Mouse (Mus musculus) testis, adult 2 months (tissue): ENCODE measurements around the gene Spata21. TPM values are rescaled to one million over a fixed set of nuclear protein-coding genes. Genes with fewer than 3 reads are reported as not detected.

ENCODE experiments used
- H3K27ac ChIP-seq: fragments of 200-500 bp; 2 replicates; pipeline ENCODE4 v1.5.1; 2012; ENCODE audit warnings: low read depth, low read length; ENCODE audit not compliant: control insufficient read depth, insufficient read depth
- H3K27me3 ChIP-seq: fragments of 200-500 bp; 2 replicates; pipeline ENCODE4 v1.6.1; 2012; ENCODE audit warnings: mild to moderate bottlenecking, low read length, moderate library complexity; ENCODE audit not compliant: control insufficient read depth, insufficient read depth
- H3K36me3 ChIP-seq: fragments of 200-500 bp; 2 replicates; pipeline ENCODE4 v1.6.1; 2012; ENCODE audit warnings: mild to moderate bottlenecking, low read length; ENCODE audit not compliant: control insufficient read depth, insufficient read depth
- H3K4me1 ChIP-seq: fragments of 200-500 bp; 2 replicates; pipeline ENCODE4 v1.6.1; 2012; ENCODE audit warnings: low read length; ENCODE audit not compliant: control insufficient read depth, insufficient read depth
- H3K4me3 ChIP-seq: fragments of 200-500 bp; 2 replicates; pipeline ENCODE4 v1.5.1; 2012; ENCODE audit warnings: low read depth, mild to moderate bottlenecking, low read length, moderate library complexity, mixed read lengths; ENCODE audit not compliant: control insufficient read depth
- CTCF ChIP-seq: fragments of 200-500 bp; IDR thresholded peaks from 2 replicates; pipeline ENCODE4 v1.5.1; 2012; ENCODE audit warnings: low read depth, mild to moderate bottlenecking, inconsistent platforms, low read length, moderate library complexity; ENCODE audit not compliant: control insufficient read depth, insufficient read depth, insufficient replicate concordance
- POLR2A ChIP-seq: fragments of 200-500 bp; IDR thresholded peaks from 2 replicates; pipeline ENCODE4 v1.6.1; 2012; ENCODE audit warnings: low read depth, mild to moderate bottlenecking, inconsistent platforms, low read length, moderate library complexity; ENCODE audit not compliant: control insufficient read depth
- polyA plus RNA-seq: library from polyadenylated mRNA; depleted of rRNA; stranded (reverse); fragments of >200 nt; gene quantifications from 2 replicates; pipeline ENCODE4 v1.2.3, GENCODE M21; 2012

Spata21 gene
- polyA plus RNA-seq, 1 experiment = 518 TPM

- TF ChIP-seq POLR2A (no peak), CTCF (no peak)
- no peak overlapping the region for H3K27ac ChIP-seq
- no peaks in the 10 kb centered on the region for H3K36me3 ChIP-seq
- H3K4me1 ChIP-seq = peaks cover 10% of the 10 kb centered on the region
- no peaks in the 10 kb centered on the region for H3K27me3 ChIP-seq
- no peak overlapping the region for H3K4me3 ChIP-seq
Measured at GRCm38 (mm10) chr4:141056970-141057369, 31.2 kb upstream of the Spata21 start.

- H3K4me1 ChIP-seq = peaks cover 10% of the 10 kb centered on the region
- H3K4me3 ChIP-seq = no peak overlapping the region
- no peak overlapping the region for H3K27ac ChIP-seq
- H3K36me3 ChIP-seq = no peaks in the 10 kb centered on the region
- no peaks in the 10 kb centered on the region for H3K27me3 ChIP-seq
- TF ChIP-seq CTCF (no peak), POLR2A (no peak)
Measured at GRCm38 (mm10) chr4:141058835-141059234, 29.3 kb upstream of the Spata21 start.

GRCm38 (mm10) chr4:141059616-141060425 lies 28.3 kb upstream of the Spata21 start:
- TF ChIP-seq CTCF = no peak
- no peak for TF ChIP-seq POLR2A

GRCm38 (mm10) chr4:141060426-141061301 lies 27.5 kb upstream of the Spata21 start, which contains the start of gene Crocc:
Gene Crocc, minus strand, starts transcription at chr4:141060550.
- no peaks in the 10 kb centered on the region for H3K36me3 ChIP-seq
- peak; percentile 94 for TF ChIP-seq CTCF
- TF ChIP-seq POLR2A = peak; percentile 80
- H3K4me3 ChIP-seq = peak within 1 kb of the TSS; percentile 92
- H3K4me1 ChIP-seq = peaks cover 10% of the 10 kb centered on the region
- H3K27ac ChIP-seq = peak within 1 kb of the TSS; percentile 89
- H3K27me3 ChIP-seq = no peaks in the 10 kb centered on the region

More at GRCm38 (mm10) chr4:141059616-141060425, 28.3 kb upstream of the Spata21 start:
- Histone ChIP-seq H3K36me3 (no peaks in the 10 kb centered on the region), H3K27ac (peak overlapping the region; percentile 19), H3K4me3 (peak overlapping the region; percentile 92), H3K4me1 (peaks cover 10% of the 10 kb centered on the region), H3K27me3 (no peaks in the 10 kb centered on the region)

GRCm38 (mm10) chr4:141064104-141064659 lies 24.0 kb upstream of the Spata21 start:
- H3K36me3 ChIP-seq = no peaks in the 10 kb centered on the region; the same call in none of the 2 replicates
- peaks cover 10% of the 10 kb centered on the region for H3K4me1 ChIP-seq
- H3K27me3 ChIP-seq = no peaks in the 10 kb centered on the region
- TF ChIP-seq POLR2A (no peak), CTCF (no peak)
- H3K4me3 ChIP-seq = no peak overlapping the region
- H3K27ac ChIP-seq = no peak overlapping the region

GRCm38 (mm10) chr4:141065123-141065522 lies 23.0 kb upstream of the Spata21 start:
- H3K27me3 ChIP-seq = no peaks in the 10 kb centered on the region
- peaks cover 3% of the 10 kb centered on the region; the same call in 1 of the 2 replicates for H3K4me1 ChIP-seq
- H3K36me3 ChIP-seq = no peaks in the 10 kb centered on the region; the same call in none of the 2 replicates
- H3K4me3 ChIP-seq = no peak overlapping the region
- TF ChIP-seq CTCF (peak; percentile 89; the same call in 1 of the 2 replicates), POLR2A (no peak)
- H3K27ac ChIP-seq = no peak overlapping the region
